Mouse (Mus musculus) heart, embryonic 14.5 days (tissue): ENCODE data around the gene Gcc2. TPM values are rescaled to one million over a fixed set of nuclear protein-coding genes. Genes with fewer than 3 reads are reported as not detected.

Experiments used
- ATAC-seq: fragments of 200-750 bp; cut with Nextera tagmentation; 2 replicates; pipeline ENCODE4 v1.8.0; 2017; ENCODE audit warnings: low read depth, moderate TSS enrichment; ENCODE audit not compliant: insufficient number of reproducible peaks, insufficient read depth, low FRiP score
- H3K27ac ChIP-seq, 2 experiments: fragments of 200-500 bp in 1 of 2; fragments of 300-500 bp in 1 of 2; sonication (generic) in 1 of 2; replicated peaks in 1 of 2; 2 replicates each; pipeline ENCODE4 v1.5.1; 2012 to 2014; ENCODE audit warnings: low read depth in 2 of 2, low read length in 2 of 2, control low read depth in 1 of 2, mild to moderate bottlenecking in 1 of 2, mixed read lengths in 1 of 2; ENCODE audit not compliant: control insufficient read depth in 1 of 2, insufficient read depth in 1 of 2
- H3K27me3 ChIP-seq: fragments of 300-500 bp; sonication (generic); 2 replicates; pipeline ENCODE4 v1.6.1; 2014; ENCODE audit warnings: mild to moderate bottlenecking, low read length, control low read depth; ENCODE audit not compliant: control insufficient read depth, insufficient read depth
- H3K36me3 ChIP-seq: fragments of 300-500 bp; sonication (generic); 2 replicates; pipeline ENCODE4 v1.6.1; 2014; ENCODE audit warnings: mild to moderate bottlenecking, control low read depth, low read length, mixed read lengths; ENCODE audit not compliant: control insufficient read depth, insufficient read depth
- H3K4me1 ChIP-seq, 2 experiments: fragments of 200-500 bp in 1 of 2; fragments of 300-500 bp in 1 of 2; sonication (generic) in 1 of 2; 2 replicates each; pipeline ENCODE4 v1.6.1; 2012 to 2014; ENCODE audit warnings: low read length in 2 of 2, control low read depth in 1 of 2, mixed read lengths in 1 of 2; ENCODE audit not compliant: control insufficient read depth in 2 of 2, insufficient read depth in 2 of 2
- H3K4me2 ChIP-seq: fragments of 300-500 bp; sonication (generic); 2 replicates; pipeline ENCODE4 v1.6.1; 2014; ENCODE audit warnings: mild to moderate bottlenecking, low read length
- H3K4me3 ChIP-seq, 2 experiments: fragments of 200-500 bp in 1 of 2; fragments of 300-500 bp in 1 of 2; sonication (generic) in 1 of 2; 2 replicates each; pipeline ENCODE4 v1.5.1; 2012 to 2014; ENCODE audit warnings: low read length in 2 of 2, mild to moderate bottlenecking in 2 of 2, control low read depth in 1 of 2, low read depth in 1 of 2, moderate library complexity in 1 of 2; ENCODE audit not compliant: control insufficient read depth in 1 of 2, insufficient read depth in 1 of 2
- H3K9ac ChIP-seq: fragments of 300-500 bp; sonication (generic); 2 replicates; pipeline ENCODE4 v1.6.1; 2014; ENCODE audit warnings: mild to moderate bottlenecking, low read length
- H3K9me3 ChIP-seq: fragments of 300-500 bp; sonication (generic); 2 replicates; pipeline ENCODE4 v1.6.1; 2016; ENCODE audit warnings: low read length, control low read depth; ENCODE audit not compliant: control insufficient read depth
- WGBS: fragments of 180-500 bp; shearing (Covaris S2); extraction: QIAGEN DNeasy Blood & Tissue Kit; methylation state at CpG from one replicate; pipeline ENCODE4 v1.1.7; 2014; 5-methylcytosine and 5-hydroxymethylcytosine counted together
- polyA plus RNA-seq: library from polyadenylated mRNA; unstranded; fragments of >200 nt; fragmentation: Nextera tagmentation; extraction: Ambion mirVana; gene quantifications from 2 replicates; pipeline ENCODE4 v1.2.1, GENCODE M21; 2014

Gcc2 gene
- polyA plus RNA-seq, result 37.3 and 39.3 TPM in 2 replicates

GRCm38 (mm10) chr10:58255213-58255892, at the start of gene Gcc2:
Gene Gcc2, plus strand, starts transcription at chr10:58255497.
- H3K4me1 ChIP-seq, result peaks cover 2 to 11% of the 10 kb centered on the region in 2 experiments; a peak in 3 of 4 replicates
- peak within 1 kb of the TSS; percentile 74 to 84 for H3K27ac ChIP-seq
- peaks cover 22% of the 10 kb centered on the region for H3K36me3 ChIP-seq
- H3K27me3 ChIP-seq, result no peaks in the 10 kb centered on the region
- ATAC-seq, result peak; percentile 96
- no peaks in the 10 kb centered on the region for H3K9me3 ChIP-seq
- H3K4me3 ChIP-seq, result peak within 1 kb of the TSS; percentile 72 to 99
- under 1% methylated on average over 54 of the region's 58 CpGs for WGBS
- peak within 1 kb of the TSS; percentile 58 for H3K4me2 ChIP-seq
- H3K9ac ChIP-seq, result peak within 1 kb of the TSS; percentile 86

- H3K4me1 ChIP-seq, result no peaks in the 10 kb centered on the region
- WGBS, result 34% methylated on average over 1 of the region's 1 CpGs
- no peaks in the 10 kb centered on the region for H3K27me3 ChIP-seq
- H3K36me3 ChIP-seq, result no peaks in the 10 kb centered on the region
- no peak overlapping the region for H3K4me2 ChIP-seq
- no peak overlapping the region for H3K9ac ChIP-seq
- ATAC-seq, result no peak
- H3K9me3 ChIP-seq, result peaks cover 9% of the 10 kb centered on the region; the same call in 1 of the 2 replicates
- H3K4me3 ChIP-seq, result no peak overlapping the region
- H3K27ac ChIP-seq, result no peak overlapping the region
Observed at GRCm38 (mm10) chr10:58205986-58206385, 49.3 kb upstream of the Gcc2 start.

- H3K4me1 ChIP-seq, result no peaks in the 10 kb centered on the region
- H3K4me2 ChIP-seq, result no peak overlapping the region
- no peak overlapping the region for H3K27ac ChIP-seq
- H3K9me3 ChIP-seq, result peaks cover 9% of the 10 kb centered on the region; the same call in 1 of the 2 replicates
- no peaks in the 10 kb centered on the region for H3K27me3 ChIP-seq
- H3K9ac ChIP-seq, result no peak overlapping the region
- WGBS, result 75% methylated on average over 4 of the region's 4 CpGs
- no peak overlapping the region for H3K4me3 ChIP-seq
- ATAC-seq, result no peak
- no peaks in the 10 kb centered on the region for H3K36me3 ChIP-seq
Observed at GRCm38 (mm10) chr10:58206639-58207404, 48.5 kb upstream of the Gcc2 start.

- WGBS, result 57% methylated on average over 2 of the region's 2 CpGs
- H3K4me1 ChIP-seq, result no peaks in the 10 kb centered on the region
- no peaks in the 10 kb centered on the region for H3K36me3 ChIP-seq
- no peak overlapping the region for H3K9ac ChIP-seq
- no peak for ATAC-seq
- no peaks in the 10 kb centered on the region for H3K27me3 ChIP-seq
- no peak overlapping the region for H3K4me3 ChIP-seq
- no peak overlapping the region for H3K27ac ChIP-seq
- no peak overlapping the region for H3K4me2 ChIP-seq
- H3K9me3 ChIP-seq, result peaks cover 10% of the 10 kb centered on the region; the same call in 1 of the 2 replicates
Observed at GRCm38 (mm10) chr10:58209710-58210467, 45.4 kb upstream of the Gcc2 start.

- ATAC-seq, result no peak
- WGBS, result 45% methylated on average over 1 of the region's 1 CpGs
Observed at GRCm38 (mm10) chr10:58210514-58210913, 44.8 kb upstream of the Gcc2 start.

GRCm38 (mm10) chr10:58211213-58211612, 44.1 kb upstream of the Gcc2 start:
- H3K9me3 ChIP-seq, result peaks cover 9% of the 10 kb centered on the region; the same call in 1 of the 2 replicates
- no peak for ATAC-seq
- no peak overlapping the region for H3K4me3 ChIP-seq
- no peak overlapping the region for H3K9ac ChIP-seq
- no peaks in the 10 kb centered on the region for H3K27me3 ChIP-seq
- H3K4me2 ChIP-seq, result no peak overlapping the region
- 76% methylated on average over 2 of the region's 2 CpGs for WGBS
- no peaks in the 10 kb centered on the region for H3K4me1 ChIP-seq
- no peak overlapping the region for H3K27ac ChIP-seq
- H3K36me3 ChIP-seq, result no peaks in the 10 kb centered on the region

More at GRCm38 (mm10) chr10:58210514-58210913, 44.8 kb upstream of the Gcc2 start:
- Histone ChIP-seq H3K9ac (no peak overlapping the region), H3K36me3 (no peaks in the 10 kb centered on the region), H3K27me3 (no peaks in the 10 kb centered on the region), H3K4me3 (no peak overlapping the region), H3K4me2 (no peak overlapping the region), H3K4me1 (no peaks in the 10 kb centered on the region), H3K9me3 (peaks cover 13% of the 10 kb centered on the region; the same call in 1 of the 2 replicates), H3K27ac (no peak overlapping the region)

- Histone ChIP-seq H3K9me3 (peaks cover 4% of the 10 kb centered on the region; the same call in 1 of the 2 replicates), H3K9ac (no peak overlapping the region), H3K4me1 (no peaks in the 10 kb centered on the region), H3K36me3 (no peaks in the 10 kb centered on the region), H3K4me3 (no peak overlapping the region), H3K27ac (no peak overlapping the region), H3K27me3 (no peaks in the 10 kb centered on the region), H3K4me2 (no peak overlapping the region)
- WGBS, result 65% methylated on average over 7 of the region's 7 CpGs
- no peak for ATAC-seq
Observed at GRCm38 (mm10) chr10:58212230-58212629, 43.1 kb upstream of the Gcc2 start.
